Mouse (Mus musculus) 416B (cell line): ENCODE data around the gene Hemgn.
A peak's percentile ranks its signal among the peaks of the same experiment; 100 is the strongest.

ENCODE experiments used
- DNase-seq: peaks from one replicate; pipeline ENCODE4 v3.0.0; 2011; ENCODE audit warnings: low read depth

Gene Hemgn

GRCm38 (mm10) chr4:46413406-46413805 is at the start of gene Hemgn:
TSS of gene Hemgn (minus strand) at chr4:46413506.
- no peak for DNase-seq

DNA sequence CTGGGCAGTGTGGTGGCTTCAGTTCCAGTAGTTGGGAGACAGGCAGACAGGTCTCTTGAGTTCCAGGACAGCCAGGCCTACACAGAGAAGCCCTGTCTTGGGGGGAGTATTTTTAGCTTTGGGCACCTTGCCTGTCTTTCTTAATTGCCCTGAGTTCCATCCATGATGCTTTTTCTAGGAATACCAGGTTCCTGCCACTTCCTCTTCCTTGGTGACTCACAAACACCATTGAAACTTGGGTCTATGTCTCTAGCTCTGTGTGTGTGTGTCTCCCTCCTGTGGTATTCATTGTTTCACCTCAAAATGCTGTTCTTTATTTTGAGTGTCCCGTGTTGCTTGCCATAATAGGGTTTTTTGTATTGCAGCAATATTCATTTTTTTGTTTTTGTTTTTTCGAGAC is 45.1 kb upstream of the Hemgn start:
- DNase-seq, result peak; percentile 62

- DNase-seq, result peak; percentile 62
Measured at GRCm38 (mm10) chr4:46457186-46457585, 43.9 kb upstream of the Hemgn start.

GRCm38 (mm10) chr4:46456762-46457161 is 43.5 kb upstream of the Hemgn start:
- DNase-seq, result no peak

GRCm38 (mm10) chr4:46454097-46454864 is 41.0 kb upstream of the Hemgn start:
- peak; percentile 52 for DNase-seq

- DNase-seq, result peak; percentile 47
Measured at GRCm38 (mm10) chr4:46452855-46453719, 39.8 kb upstream of the Hemgn start.

DNA sequence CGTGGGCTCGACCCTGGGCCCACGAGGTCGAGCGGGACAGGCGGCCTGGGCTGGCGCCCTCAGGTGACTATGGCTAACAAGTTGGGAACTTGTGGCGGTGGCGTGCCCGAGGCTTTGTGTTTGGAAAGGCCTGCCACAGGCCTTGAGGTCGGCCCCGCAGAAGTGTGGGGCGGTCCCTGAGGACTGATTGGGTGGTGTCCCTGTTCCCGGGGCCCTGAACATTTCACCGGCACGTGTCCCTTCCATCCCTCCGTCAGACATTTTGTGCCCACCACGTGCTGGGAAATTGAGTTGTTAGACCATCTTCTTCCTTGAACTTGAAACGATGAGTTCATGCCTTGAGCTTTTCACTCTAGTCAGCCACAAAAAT is 39.2 kb upstream of the Hemgn start:
- DNase-seq, result peak; percentile 90

- DNase-seq, result peak; percentile 72
Measured at GRCm38 (mm10) chr4:46451758-46452480, 38.6 kb upstream of the Hemgn start.

GRCm38 (mm10) chr4:46451240-46451757 is 38.0 kb upstream of the Hemgn start:
- peak; percentile 58 for DNase-seq

- peak; percentile 95 for DNase-seq
Measured at GRCm38 (mm10) chr4:46450519-46451131, 37.3 kb upstream of the Hemgn start, which contains the start of gene Anp32b. TSS of gene Anp32b (plus strand) at chr4:46450902.

GRCm38 (mm10) chr4:46450020-46450518 is 36.8 kb upstream of the Hemgn start:
- no peak for DNase-seq

GRCm38 (mm10) chr4:46448886-46449285 is 35.6 kb upstream of the Hemgn start:
- no peak for DNase-seq

GRCm38 (mm10) chr4:46447461-46447860 is 34.2 kb upstream of the Hemgn start:
- peak; percentile 40 for DNase-seq

- DNase-seq, result no peak
Measured at GRCm38 (mm10) chr4:46445237-46445945, 32.1 kb upstream of the Hemgn start.

DNA sequence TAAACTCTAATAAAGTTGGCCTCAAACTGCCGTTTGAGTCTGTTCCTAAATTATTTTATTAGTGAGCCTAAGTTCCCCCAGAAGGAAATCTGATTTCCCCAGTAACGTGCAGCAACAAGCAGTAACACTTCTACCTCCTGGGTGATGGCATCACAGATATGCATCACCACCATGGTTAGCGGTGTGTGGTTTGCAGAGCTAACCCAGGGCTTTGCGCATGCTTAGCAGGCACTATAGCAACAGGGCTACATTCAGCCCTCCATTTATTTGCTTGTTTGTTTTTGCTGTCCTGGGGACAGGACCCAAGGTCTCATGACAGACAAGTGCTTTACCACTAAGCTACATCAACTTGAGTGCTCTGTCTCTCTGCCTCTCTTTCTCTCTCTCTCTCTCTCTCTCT is 29.2 kb upstream of the Hemgn start:
- DNase-seq, result peak; percentile 75

DNA sequence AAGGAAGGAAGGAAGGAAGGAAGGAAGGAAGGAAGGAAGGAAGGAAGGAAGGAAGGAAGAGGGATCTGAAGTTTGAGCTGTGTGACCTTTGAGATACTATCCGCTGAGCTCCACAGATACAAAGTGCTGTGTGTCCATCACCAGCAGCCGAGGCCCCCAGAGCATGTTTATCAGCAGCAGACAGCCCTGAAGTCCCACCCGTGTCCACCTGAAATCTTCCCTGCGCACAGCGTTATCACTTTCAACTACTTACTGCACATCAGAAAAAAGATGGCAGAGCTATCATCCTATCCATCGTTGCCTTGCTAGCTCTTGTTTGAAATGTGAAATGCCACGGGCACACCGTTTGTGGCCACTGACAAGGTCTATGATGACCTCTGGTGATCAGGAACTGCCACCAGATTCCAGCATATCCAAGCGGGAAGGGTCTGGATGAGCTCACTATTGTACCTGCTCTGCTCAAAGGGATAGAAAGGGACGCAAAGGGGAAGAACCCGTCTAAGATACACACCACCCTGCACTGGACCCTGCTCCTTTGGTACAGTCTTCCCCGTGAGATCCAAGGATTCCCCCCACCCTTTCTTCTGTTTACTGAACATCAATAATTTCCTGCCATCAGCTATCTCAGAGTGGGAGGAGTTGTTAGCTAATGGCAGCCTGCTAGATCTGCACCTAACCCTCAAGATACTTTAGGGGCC is 19.2 kb upstream of the Hemgn start:
- DNase-seq, result no peak

DNA sequence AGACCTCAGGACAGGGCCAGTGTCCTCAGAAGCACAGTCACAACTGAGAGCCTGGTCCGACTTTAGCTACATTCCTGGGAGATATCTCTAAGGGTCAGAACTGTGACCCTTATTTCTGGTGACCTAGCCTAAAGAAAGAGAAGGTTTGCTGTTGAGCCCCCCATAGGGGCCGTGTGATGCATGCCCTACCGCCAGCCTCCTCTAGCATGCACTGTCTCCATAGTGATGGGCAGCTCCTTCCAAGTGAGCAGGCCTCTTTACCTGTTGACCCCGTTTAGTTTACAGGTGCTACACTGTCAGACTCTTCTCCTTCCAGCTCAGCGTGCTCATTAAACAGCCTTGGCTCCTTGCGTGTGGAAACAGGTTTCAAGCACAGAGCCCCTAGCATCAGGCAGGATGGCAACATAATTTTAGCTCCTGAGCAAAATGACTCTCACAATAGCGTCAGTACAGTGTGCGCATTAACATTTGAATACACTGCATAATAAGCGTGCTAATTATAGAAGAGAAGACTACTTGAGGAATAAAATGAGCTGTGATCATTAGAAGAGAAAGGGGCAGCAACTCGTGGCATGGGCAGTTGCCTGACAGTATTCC is 15.7 kb upstream of the Hemgn start:
- DNase-seq, result no peak

GRCm38 (mm10) chr4:46422625-46423024 is 9.3 kb upstream of the Hemgn start:
- peak; percentile 82 for DNase-seq

DNA sequence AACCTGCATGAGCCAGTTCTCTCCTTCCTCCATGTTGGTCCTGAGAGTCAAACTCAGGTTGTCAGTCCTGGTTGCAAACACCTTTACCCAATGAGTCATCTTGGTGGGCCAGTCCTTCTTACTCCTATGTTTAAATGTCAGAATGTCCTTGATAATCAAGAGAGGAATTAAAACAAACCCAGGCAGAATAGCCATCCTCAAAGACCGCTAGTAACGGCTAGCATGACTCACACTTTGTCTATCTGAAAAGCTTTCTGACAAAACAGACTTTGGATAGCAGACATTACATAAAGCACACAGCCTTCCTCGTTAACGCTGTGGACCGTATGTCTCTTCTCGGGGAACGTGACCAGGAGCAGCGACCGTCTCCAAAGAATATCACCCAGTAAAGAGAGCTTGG is 5.5 kb upstream of the Hemgn start:
- DNase-seq, result peak; percentile 60

- DNase-seq, result peak; percentile 44
Measured at GRCm38 (mm10) chr4:46417491-46417890, 4.2 kb upstream of the Hemgn start.
